Mouse (Mus musculus) stomach, postnatal 0 days (tissue): Measurements from ENCODE around the gene Carmil1.

Experiments used
- CTCF ChIP-seq: IDR thresholded peaks from 2 replicates; pipeline ENCODE4 v1.5.1; 2016; ENCODE audit warnings: antibody characterized with exemption, low read depth, mild to moderate bottlenecking, moderate library complexity
- EP300 ChIP-seq: optimal IDR thresholded peaks from 2 replicates; pipeline ENCODE3; 2016; ENCODE audit warnings: antibody characterized with exemption

DNA sequence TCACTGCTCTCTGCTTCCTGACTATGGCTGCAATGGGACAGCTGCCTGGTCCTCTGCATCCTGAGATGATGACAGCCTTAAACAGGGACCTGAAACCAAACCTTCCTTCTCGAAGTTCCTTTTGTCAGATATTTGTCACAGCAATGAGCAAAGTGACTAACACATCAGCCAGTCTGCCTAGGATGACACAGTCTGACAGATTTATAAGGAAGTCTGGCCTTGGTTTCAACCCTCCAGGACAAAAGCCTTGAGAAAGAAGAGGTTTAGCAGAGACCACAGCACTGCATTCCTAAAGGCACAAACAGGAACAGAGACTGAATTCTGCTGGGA, 175.3 kb downstream of the Carmil1 start:
- TF ChIP-seq CTCF (no peak), EP300 (no peak)
